Mouse (Mus musculus): ENCODE data around the gene Chek2.

DNA sequence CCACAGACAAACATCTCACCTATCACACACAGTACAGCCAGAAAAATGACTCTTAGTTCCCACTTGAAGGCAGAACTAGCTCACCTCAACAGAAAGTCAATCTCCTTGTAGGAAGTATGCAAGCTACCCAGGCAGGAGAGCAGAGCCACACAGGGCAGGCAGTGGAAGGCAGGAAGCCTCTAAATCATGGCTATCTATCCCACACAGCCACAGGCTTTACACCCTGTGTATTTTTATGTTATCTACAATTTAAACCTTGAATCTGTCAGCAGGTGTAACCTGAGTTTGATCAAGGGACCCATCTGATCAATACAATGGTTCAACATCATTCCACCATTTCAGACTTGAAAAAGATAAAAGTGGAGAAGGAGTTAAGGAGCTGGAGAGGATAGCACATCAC lies 37.0 kb upstream of the Chek2 start:
- TF ChIP-seq ZC3H11A (IDR thresholded peaks at IDR 0.05; ENCODE audit: borderline replicate concordance, low read depth, low read length) (no peak), CHD2 (IDR thresholded peaks at IDR 0.05; ENCODE audit: low read depth, low read length) (no peak), MAFK (IDR thresholded peaks at IDR 0.05; ENCODE audit: insufficient read depth, low read depth, low read length) (no peak), ZNF384 (IDR thresholded peaks at IDR 0.05; ENCODE audit: low read depth, low read length) (no peak)
